Mouse (Mus musculus) telencephalon, adult 2 months (tissue): ENCODE measurements around the gene Gabrd.
A peak's percentile ranks its signal among the peaks of the same experiment; 100 is the strongest.
"Not testable (repeated sequence)": the region's sequence is repeated elsewhere in the genome, so short reads cannot be mapped to it uniquely, and the experiment has no call there.

Experiments used
- DNase-seq: peaks from one replicate; pipeline ENCODE4 v3.0.0-alpha.2; 2011; ENCODE audit warnings: low read depth, low spot score

Gene Gabrd

DNA sequence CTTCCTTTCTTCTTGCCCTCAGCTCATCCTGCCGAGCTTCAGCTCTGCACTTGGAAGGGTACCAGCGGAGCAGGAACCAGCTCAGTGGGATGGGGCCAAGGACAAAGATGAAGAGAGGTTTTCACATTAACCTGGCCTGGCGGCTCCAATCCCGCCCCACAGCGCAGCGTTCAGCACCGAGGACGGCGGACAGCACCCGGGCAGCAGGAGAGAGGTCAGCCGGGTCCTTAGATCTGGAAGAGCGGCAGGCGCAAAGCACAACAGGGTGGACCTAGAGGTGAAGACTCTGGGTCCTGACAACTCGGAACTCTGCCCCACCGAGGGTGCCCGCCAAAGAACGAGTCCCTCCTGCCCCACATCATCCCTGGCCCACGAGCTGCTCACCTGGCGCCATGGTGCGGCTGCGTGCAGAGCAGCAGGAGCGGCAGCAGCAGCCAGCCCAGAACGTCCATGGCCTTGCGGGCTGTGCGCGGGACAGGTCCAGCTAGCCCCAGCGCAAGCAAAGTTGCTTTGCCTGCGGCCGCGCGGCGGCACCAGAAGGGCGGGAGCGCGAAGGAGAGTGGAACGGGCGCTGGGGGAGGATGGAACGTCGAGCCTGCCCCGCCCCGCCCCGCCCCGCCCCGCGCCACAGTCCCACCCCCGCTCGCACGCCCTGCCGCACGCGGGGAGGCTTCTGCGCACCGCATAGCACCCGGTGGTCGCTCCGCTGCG is at the start of gene Gabrd:
Gene Gabrd, minus strand, starts transcription at position 602 of the 711 bp plus-strand sequence.
- DNase-seq, result no peak

DNA sequence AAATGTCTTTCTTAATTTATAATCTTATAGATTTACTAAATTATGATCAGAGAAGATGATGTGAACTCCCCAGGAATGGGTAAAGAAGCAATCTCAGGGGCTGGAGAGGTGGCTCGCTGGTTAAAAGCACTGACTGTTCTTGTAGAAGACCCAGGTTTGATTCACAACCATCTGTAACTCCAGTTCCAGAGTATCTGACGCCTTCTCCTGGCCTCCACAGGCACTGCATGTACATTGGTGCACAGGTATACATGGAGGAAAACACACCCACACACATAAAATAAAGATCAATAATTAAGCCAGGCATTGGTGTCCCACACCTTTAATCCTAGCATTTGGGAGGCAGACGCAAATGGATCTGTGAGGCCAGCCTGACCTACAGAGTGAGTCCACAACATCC is 44.9 kb upstream of the Gabrd start:
- DNase-seq, result no peak

- no peak for DNase-seq
Measured at GRCm38 (mm10) chr4:155433993-155434392, 36.1 kb upstream of the Gabrd start.

- peak; percentile 55 for DNase-seq
Measured at GRCm38 (mm10) chr4:155432358-155432757, 34.4 kb upstream of the Gabrd start.

DNA sequence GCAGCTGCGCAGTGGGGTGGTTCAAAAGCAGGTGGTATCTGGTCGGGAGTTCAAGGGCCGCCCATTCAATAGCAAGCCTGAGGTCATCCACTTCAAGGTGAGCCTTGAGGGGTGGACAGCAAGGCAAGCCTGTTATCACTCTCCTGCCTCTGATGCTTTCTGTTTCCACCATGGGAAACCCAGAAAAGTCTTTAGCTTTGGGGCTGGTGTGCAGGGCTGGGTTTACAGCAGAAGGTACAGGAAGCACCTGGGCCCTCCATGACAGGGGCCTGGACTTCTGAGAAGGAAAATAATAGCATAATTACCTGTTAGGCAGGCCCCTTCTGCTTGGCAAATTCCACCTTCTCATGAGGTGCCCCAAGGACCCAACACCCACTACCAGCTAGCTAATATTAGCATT is 31.3 kb upstream of the Gabrd start:
- no peak for DNase-seq

DNA sequence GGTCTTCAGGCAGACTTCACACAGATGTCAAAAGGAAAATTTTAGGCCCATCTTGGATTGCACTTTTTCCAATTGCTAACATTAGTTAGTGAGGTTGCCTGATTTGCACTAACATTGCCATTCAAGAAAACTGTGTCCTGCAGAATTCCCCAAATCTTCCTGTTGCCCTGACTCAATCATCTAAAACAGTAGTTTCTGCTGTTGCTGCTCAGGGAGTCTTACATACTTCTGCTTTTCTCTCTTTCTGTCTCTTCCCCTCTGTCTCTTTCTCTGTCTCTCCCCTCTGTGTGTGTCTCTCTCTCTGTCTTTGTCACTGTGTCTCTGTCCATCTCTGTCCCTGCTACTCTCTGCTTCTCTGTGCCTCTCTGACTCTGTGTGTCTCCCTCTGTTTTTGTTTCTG is 30.5 kb upstream of the Gabrd start:
- no peak for DNase-seq

GRCm38 (mm10) chr4:155426272-155426671 is 28.4 kb upstream of the Gabrd start:
- DNase-seq, result no peak

DNA sequence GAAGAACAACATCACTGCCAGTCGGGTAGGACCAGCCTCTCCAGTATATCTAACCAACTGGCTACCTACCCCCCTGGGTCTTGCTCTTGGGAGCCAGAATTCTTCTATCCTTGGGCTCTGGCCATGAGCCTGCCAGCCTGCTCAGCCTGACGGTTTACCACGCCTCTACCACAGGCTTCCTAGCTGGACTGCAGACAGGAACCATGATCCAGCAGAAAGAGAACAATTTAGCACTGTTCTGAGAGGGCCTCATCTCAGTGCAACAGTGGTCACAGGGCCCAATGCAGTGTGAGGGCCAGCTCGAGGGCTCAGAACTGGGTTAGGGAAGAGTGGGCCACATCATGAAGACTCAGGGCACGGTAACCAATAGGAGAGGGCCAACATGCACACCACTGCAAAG is 26.1 kb upstream of the Gabrd start:
- DNase-seq, result no peak

DNA sequence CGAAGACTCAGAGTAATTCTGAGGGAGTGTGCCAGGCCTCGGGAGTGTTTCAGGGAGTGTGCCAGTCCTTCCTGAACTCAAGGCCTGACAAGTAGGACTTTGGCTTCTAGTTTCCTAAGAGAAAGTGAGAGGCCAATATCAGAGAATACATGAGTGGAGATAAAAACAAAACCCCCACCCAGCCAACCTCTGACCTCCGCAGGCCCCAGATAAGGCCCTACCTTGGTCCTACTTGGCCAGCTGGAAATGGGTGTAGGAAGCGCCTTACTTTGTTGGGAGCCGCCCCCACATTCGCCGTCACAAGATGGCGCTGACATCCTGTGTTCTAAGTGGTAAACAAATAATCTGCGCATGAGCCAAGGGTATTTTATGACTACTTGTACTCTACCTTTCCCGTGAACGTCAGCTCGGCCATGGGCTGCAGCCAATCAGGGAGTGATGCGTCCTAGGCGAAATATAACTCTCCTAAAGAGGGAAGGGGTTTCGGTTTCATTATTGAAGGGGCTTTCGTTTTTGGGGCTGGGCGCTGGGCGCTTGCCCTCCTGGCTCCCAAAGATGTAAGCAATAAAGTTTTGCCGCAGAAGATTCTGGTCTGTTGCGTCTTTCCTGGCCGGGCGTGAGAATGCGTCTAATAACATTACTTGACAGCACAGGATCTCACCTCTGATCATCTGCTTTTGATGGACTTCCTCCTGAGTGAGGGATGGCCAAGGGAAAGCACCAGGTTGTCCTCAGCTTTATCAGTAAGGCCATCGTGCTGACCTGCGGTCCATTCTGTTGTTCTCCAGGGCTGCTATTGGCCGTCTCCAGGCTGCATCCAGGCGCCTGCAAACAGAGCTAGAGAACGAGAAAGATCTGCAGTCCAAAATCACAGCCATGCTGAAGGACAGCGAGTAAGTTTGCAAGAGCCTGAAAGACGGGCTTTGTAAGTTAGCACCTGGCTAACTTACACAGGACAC is 23.8 kb upstream of the Gabrd start:
- not testable (repeated sequence) for DNase-seq

DNA sequence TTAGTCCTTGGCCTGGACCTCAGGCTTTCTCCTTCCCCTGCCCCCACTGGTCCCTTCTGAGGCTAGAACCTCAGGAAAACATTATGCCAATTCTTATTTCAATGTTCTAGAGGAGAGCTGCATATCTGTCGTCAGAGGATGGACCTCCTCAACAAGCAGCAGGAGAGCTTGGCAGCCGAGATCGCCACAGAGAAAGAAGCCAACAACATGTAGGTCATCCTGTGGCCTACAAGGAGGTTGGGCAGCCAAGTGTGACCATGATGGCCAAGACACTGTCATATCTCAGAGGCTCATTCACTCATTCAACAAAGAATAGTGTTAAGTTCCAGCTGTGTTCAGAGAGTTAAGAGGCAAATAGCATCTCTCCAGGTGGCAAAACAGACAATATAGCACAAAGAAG is 22.2 kb upstream of the Gabrd start:
- no peak for DNase-seq

GRCm38 (mm10) chr4:155414656-155415235 is 16.8 kb upstream of the Gabrd start:
- no peak for DNase-seq

DNA sequence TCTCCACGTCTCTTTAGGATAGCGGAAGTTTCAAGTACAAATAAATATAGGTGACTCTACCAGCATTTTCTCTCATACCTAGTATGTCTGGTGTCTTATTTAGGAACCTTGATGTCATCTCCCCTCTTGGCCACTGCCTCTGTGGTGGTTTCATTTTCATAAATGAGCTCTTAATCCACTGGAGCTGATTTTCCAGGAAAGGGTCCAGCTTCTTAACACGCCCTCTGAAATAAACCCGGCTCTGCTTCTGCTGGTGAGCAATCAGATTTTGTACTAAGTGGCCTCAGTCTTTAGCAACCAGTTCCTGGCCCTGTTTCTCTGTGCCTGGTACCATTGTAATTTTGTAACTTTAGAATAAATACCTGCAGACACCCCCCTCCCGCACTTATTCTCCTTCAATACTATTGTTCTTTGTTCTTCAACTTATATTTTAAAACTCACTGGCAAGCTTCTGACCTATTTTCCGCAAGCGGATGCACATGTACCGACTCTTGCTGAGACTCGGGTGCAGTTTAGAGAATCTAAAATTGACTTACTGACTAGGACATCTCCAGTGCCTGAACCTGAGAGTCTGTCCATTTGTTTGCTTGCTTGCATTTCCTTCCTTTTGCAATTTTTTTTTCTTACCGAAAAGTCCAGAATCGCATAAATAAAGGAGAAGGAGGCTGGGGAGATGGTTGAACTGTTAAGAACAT is 15.9 kb upstream of the Gabrd start:
- no peak for DNase-seq

GRCm38 (mm10) chr4:155412124-155412523 is 14.2 kb upstream of the Gabrd start:
- no peak for DNase-seq

DNA sequence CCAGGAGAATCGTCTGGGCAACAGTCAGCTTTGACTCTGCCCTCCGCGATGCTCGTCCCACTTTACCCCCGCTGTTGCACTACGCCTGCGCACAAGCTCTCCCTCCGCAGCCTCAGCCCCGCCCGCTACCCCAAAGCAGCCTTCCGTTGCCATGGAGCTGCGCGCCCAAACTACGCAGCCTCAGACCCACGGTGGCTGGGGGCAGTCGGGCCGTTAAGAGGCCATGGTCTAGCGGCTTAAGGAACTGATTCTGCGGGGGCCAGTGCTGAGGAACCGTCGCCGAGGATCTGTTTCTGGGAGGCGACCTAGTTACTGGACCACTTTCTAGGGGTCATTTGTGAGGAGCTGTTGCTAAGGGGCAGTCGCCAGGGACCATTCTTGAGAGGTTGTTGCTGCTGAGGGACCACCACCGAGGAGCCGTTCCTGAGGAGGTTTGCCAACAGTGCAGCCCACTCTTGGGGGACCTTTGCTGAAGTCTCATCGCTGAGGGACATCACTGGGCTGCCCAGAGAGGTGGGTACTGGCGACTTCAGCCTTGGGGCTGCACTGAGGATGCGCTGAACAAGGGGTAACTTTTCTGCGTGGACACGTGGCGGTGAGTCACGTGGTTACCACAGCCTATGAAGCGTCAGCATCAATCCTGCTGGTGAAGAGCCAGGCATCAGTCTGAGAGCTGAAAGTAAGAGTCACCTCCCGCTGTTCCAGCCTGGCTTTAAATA is 11.3 kb upstream of the Gabrd start, which contains the start of gene Cfap74:
Gene Cfap74, plus strand, starts transcription at position 133 of the 719 bp plus-strand sequence.
- peak; percentile 87 for DNase-seq

DNA sequence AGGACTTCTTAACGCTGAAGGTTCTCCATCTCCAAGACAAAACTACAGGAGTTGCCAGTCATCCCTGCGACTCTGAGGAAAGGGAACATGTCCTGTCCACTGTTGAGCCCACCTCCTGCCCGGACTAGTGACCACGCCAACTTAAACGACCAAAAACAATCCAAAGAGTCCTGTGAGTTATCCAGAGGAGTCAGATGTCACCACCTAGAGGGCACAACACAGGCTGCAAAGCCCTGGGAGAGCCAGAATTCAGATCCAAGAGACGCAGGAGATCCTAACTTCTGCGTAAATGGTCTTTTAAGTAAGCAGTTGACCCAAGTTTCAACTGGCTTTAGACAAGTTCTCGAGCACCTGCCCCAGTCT is 10.8 kb upstream of the Gabrd start:
- DNase-seq, result no peak

GRCm38 (mm10) chr4:155402489-155402888 is 4.6 kb upstream of the Gabrd start:
- DNase-seq, result no peak

GRCm38 (mm10) chr4:155401121-155401520 is 3.2 kb upstream of the Gabrd start:
- no peak for DNase-seq

- DNase-seq, result no peak
Measured at GRCm38 (mm10) chr4:155398222-155398540, 269 bp upstream of the Gabrd start.

GRCm38 (mm10) chr4:155396751-155397150 is 1.2 kb downstream of the Gabrd start:
- no peak for DNase-seq

GRCm38 (mm10) chr4:155395471-155395870 is 2.4 kb downstream of the Gabrd start:
- peak; percentile 85 for DNase-seq

DNA sequence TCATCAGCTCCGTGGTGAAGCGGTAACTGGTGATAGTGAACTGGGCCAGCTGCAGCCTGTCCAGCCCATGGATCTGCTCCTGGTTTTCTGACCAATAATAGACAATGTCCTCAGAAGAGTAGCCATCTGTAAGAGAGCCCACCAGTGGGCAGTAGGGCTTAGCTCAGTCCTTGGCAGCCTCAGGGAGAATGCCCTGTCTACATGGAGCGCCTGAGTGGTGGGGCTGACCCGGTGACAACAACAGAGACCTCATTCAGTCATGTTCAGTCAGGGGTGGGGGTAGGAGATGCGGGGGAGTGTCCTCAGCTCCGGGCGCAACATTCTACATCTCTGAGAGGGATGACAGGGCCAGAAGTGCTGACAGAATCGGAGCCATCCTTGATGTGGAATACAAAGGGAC is 10.7 kb downstream of the Gabrd start:
- no peak for DNase-seq
